Mouse (Mus musculus): ENCODE data around the gene Socs1.

Gene Socs1

GRCm38 (mm10) chr16:10786782-10787547 lies 1.6 kb upstream of the Socs1 start:
- no peak for DNase-seq (ENCODE audit: low spot score in 2 of 2)

GRCm38 (mm10) chr16:10786288-10786687 lies 952 bp upstream of the Socs1 start:
- peak; percentile 83 to 87 for DNase-seq (ENCODE audit: low spot score in 2 of 2)

- peak; percentile 86 to 87 for DNase-seq (ENCODE audit: low spot score in 2 of 2)
Measured at GRCm38 (mm10) chr16:10784793-10785370, 454 bp downstream of the Socs1 start.

- peak; percentile 7 to 31 for DNase-seq (ENCODE audit: low spot score in 2 of 2)
Measured at GRCm38 (mm10) chr16:10783883-10784792, 1.2 kb downstream of the Socs1 start.

GRCm38 (mm10) chr16:10783451-10783850 lies 1.9 kb downstream of the Socs1 start:
- DNase-seq (ENCODE audit: low spot score in 2 of 2), result no peak

- no peak for DNase-seq (ENCODE audit: low spot score in 2 of 2)
Measured at GRCm38 (mm10) chr16:10783152-10783434, 2.2 kb downstream of the Socs1 start.

- no peak for DNase-seq (ENCODE audit: low spot score in 2 of 2)
Measured at GRCm38 (mm10) chr16:10782377-10783151, 2.8 kb downstream of the Socs1 start.

GRCm38 (mm10) chr16:10781862-10782371 lies 3.4 kb downstream of the Socs1 start:
- DNase-seq (ENCODE audit: low spot score in 2 of 2), result no peak

- no peak for DNase-seq (ENCODE audit: low spot score in 2 of 2)
Measured at GRCm38 (mm10) chr16:10780631-10781120, 4.7 kb downstream of the Socs1 start.

GRCm38 (mm10) chr16:10777579-10778160 lies 7.7 kb downstream of the Socs1 start:
- no peak for DNase-seq (ENCODE audit: low spot score in 2 of 2)

GRCm38 (mm10) chr16:10776322-10776721 lies 9.0 kb downstream of the Socs1 start:
- DNase-seq (ENCODE audit: low spot score in 2 of 2), result no peak

GRCm38 (mm10) chr16:10774726-10775125 lies 10.6 kb downstream of the Socs1 start:
- peak; percentile 10 to 25 for DNase-seq (ENCODE audit: low spot score in 2 of 2)

GRCm38 (mm10) chr16:10773543-10773942 lies 11.8 kb downstream of the Socs1 start:
- no peak for DNase-seq (ENCODE audit: low spot score in 2 of 2)

GRCm38 (mm10) chr16:10771769-10772510 lies 13.4 kb downstream of the Socs1 start:
- peak; percentile 68 to 71 for DNase-seq (ENCODE audit: low spot score in 2 of 2)

GRCm38 (mm10) chr16:10770531-10771325 lies 14.6 kb downstream of the Socs1 start:
- DNase-seq (ENCODE audit: low spot score in 2 of 2), result peak in 1 of 2 experiments; percentile 8

- DNase-seq (ENCODE audit: low spot score in 2 of 2), result peak; percentile 69 to 71
Measured at GRCm38 (mm10) chr16:10769661-10770060, 15.7 kb downstream of the Socs1 start.

- peak; percentile 57 to 61 for DNase-seq (ENCODE audit: low spot score in 2 of 2)
Measured at GRCm38 (mm10) chr16:10768821-10769220, 16.5 kb downstream of the Socs1 start.

- DNase-seq (ENCODE audit: low spot score in 2 of 2), result peak; percentile 67 to 74
Measured at GRCm38 (mm10) chr16:10767158-10767557, 18.2 kb downstream of the Socs1 start.

GRCm38 (mm10) chr16:10764323-10764722 lies 21.0 kb downstream of the Socs1 start:
- DNase-seq (ENCODE audit: low spot score in 2 of 2), result no peak

Measured in spleen, postnatal 36 days (tissue).